Mouse (Mus musculus): ENCODE data around the gene Rras2. TPM values are rescaled to one million over a fixed set of nuclear protein-coding genes. Genes with fewer than 3 reads are reported as not detected.

Gene Rras2
- polyA plus RNA-seq, 1 experiment from 2014 or later = 20.0 TPM

- ATAC-seq (ENCODE audit: insufficient number of reproducible peaks, low FRiP score, low TSS enrichment, low read depth) = no peak
- no peak overlapping the region for H3K4me2 ChIP-seq (replicated peaks)
- H3K9ac ChIP-seq = no peak overlapping the region
- no peaks in the 10 kb centered on the region for H3K4me1 ChIP-seq
- no peaks in the 10 kb centered on the region for H3K27me3 ChIP-seq
- no peak overlapping the region for H3K27ac ChIP-seq (replicated peaks)
- 80% methylated on average over 2 of the region's 2 CpGs for WGBS
- no peak overlapping the region for H3K4me3 ChIP-seq (replicated peaks)
- H3K9me3 ChIP-seq (replicated peaks) = no peaks in the 10 kb centered on the region
- H3K36me3 ChIP-seq = no peaks in the 10 kb centered on the region
Observed at GRCm38 (mm10) chr7:114110500-114110899, 7.1 kb downstream of the Rras2 start.

GRCm38 (mm10) chr7:114105886-114106285 is 11.7 kb downstream of the Rras2 start:
- H3K36me3 ChIP-seq = no peaks in the 10 kb centered on the region
- H3K4me2 ChIP-seq (replicated peaks) = no peak overlapping the region
- no peaks in the 10 kb centered on the region; the same call in 1 of the 2 replicates for H3K4me1 ChIP-seq
- no peak overlapping the region for H3K4me3 ChIP-seq (replicated peaks)
- no peak for ATAC-seq (ENCODE audit: insufficient number of reproducible peaks, low FRiP score, low TSS enrichment, low read depth)
- H3K27ac ChIP-seq (replicated peaks) = no peak overlapping the region
- no peaks in the 10 kb centered on the region for H3K27me3 ChIP-seq
- no peaks in the 10 kb centered on the region for H3K9me3 ChIP-seq (replicated peaks)
- 85% methylated on average over 8 of the region's 8 CpGs for WGBS
- H3K9ac ChIP-seq = no peak overlapping the region

DNA sequence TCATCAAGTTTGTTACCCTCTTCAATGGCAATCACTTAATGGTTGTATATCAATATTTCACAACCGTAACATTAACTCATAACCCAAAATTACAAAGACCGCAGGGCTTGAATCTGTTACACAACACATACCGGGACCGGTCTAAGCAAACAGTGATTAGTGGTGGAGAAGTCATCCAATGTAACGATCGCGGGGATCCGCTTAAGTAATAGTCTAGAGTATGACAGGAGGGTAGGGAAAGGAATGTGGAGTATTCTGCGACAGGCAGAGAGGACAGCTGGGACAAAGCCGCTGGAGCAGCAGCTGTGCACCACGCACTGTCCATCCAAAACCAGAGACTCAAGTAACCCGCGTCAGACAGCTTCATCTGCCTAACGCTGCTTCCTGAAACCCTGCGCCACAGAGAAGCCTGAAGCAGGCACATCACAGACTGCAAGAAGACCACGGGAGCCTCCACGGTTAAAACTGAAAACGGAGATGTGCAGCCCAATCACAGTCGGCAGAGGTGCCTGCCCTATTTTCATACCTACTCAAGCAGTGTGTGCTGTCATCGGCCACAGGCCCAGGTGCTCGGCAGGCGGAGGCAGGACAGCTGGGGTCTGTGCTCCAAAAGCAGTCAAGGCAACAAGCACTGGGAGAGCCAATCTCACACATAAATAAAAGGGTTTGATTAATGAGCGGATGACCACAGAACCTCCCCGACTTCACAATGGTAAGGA is 13.8 kb downstream of the Rras2 start:
- Histone ChIP-seq H3K4me1 (no peaks in the 10 kb centered on the region; the same call in 1 of the 2 replicates), H3K4me2 (replicated peaks) (no peak overlapping the region), H3K36me3 (no peaks in the 10 kb centered on the region), H3K9me3 (replicated peaks) (no peaks in the 10 kb centered on the region), H3K9ac (no peak overlapping the region), H3K4me3 (replicated peaks) (no peak overlapping the region), H3K27me3 (no peaks in the 10 kb centered on the region), H3K27ac (replicated peaks) (no peak overlapping the region)
- 79% methylated on average over 24 of the region's 24 CpGs for WGBS
- peak; percentile 78 for ATAC-seq (ENCODE audit: insufficient number of reproducible peaks, low FRiP score, low TSS enrichment, low read depth)

DNA sequence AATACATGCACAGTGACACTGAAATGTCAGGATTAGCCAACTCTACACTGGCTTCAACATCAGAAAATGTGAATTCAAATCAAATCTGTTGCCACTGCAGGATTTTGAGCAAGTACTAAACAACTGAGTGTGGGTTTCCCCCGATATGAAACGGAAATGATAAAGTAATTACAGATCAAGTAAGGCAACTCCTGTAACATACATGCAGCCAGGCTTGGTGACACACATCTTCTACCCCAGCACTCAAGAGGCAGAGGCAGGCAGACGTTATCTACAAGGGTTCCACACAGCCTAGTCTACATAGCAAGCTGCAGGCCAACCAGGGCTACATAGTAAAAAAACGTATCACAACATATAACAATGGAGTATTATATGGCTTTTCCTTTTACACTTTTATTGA is 14.4 kb downstream of the Rras2 start:
- 91% methylated on average over 4 of the region's 4 CpGs for WGBS
- no peak overlapping the region for H3K4me3 ChIP-seq (replicated peaks)
- no peaks in the 10 kb centered on the region for H3K27me3 ChIP-seq
- no peak overlapping the region for H3K9ac ChIP-seq
- no peak for ATAC-seq (ENCODE audit: insufficient number of reproducible peaks, low FRiP score, low TSS enrichment, low read depth)
- no peak overlapping the region for H3K27ac ChIP-seq (replicated peaks)
- no peaks in the 10 kb centered on the region for H3K36me3 ChIP-seq
- no peaks in the 10 kb centered on the region; the same call in 1 of the 2 replicates for H3K4me1 ChIP-seq
- no peak overlapping the region for H3K4me2 ChIP-seq (replicated peaks)
- H3K9me3 ChIP-seq (replicated peaks) = no peaks in the 10 kb centered on the region

GRCm38 (mm10) chr7:114102609-114103008 is 15.0 kb downstream of the Rras2 start:
- H3K4me3 ChIP-seq (replicated peaks) = no peak overlapping the region
- WGBS = 52% methylated on average over 4 of the region's 4 CpGs
- ATAC-seq (ENCODE audit: insufficient number of reproducible peaks, low FRiP score, low TSS enrichment, low read depth) = no peak
- H3K9me3 ChIP-seq (replicated peaks) = no peaks in the 10 kb centered on the region
- H3K36me3 ChIP-seq = no peaks in the 10 kb centered on the region
- no peaks in the 10 kb centered on the region; the same call in 1 of the 2 replicates for H3K4me1 ChIP-seq
- H3K9ac ChIP-seq = no peak overlapping the region
- H3K4me2 ChIP-seq (replicated peaks) = no peak overlapping the region
- H3K27me3 ChIP-seq = no peaks in the 10 kb centered on the region
- H3K27ac ChIP-seq (replicated peaks) = no peak overlapping the region

GRCm38 (mm10) chr7:114101412-114101811 is 16.2 kb downstream of the Rras2 start:
- no peak for ATAC-seq (ENCODE audit: insufficient number of reproducible peaks, low FRiP score, low TSS enrichment, low read depth)

DNA sequence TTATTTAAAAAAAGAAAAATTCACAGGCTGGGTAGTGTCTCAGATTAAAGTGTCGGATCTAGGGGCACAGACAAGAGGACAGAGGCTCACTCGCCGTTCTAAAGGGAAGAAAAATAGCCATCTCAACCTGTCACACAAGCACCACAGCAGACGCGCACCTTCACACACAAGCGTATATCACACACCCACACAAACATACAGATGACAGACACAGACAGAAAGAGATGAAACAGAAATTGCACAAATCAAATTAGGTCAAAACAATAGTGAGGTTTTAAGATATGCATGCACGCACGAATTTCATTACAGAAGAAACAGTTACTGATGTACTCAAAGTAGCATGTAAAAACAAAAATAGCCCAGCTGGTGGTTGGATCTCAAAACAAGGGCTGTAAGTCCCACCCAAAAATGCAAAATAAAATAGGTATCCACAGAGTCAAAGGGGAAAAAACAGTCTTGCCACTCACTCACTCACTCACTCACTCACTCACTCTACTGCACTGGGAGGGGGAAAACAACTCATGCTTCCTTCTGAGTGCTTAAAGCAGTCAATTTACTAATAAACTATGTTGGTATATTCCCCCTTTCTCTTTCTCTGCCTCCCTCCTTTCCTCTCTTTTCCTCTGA is 23.9 kb downstream of the Rras2 start:
- Histone ChIP-seq H3K27ac (replicated peaks) (no peak overlapping the region), H3K36me3 (no peaks in the 10 kb centered on the region), H3K9ac (no peak overlapping the region), H3K4me2 (replicated peaks) (no peak overlapping the region), H3K4me3 (replicated peaks) (no peak overlapping the region), H3K27me3 (no peaks in the 10 kb centered on the region), H3K4me1 (no peaks in the 10 kb centered on the region), H3K9me3 (replicated peaks) (no peaks in the 10 kb centered on the region)
- no peak for ATAC-seq (ENCODE audit: insufficient number of reproducible peaks, low FRiP score, low TSS enrichment, low read depth)
- WGBS = 78% methylated on average over 8 of the region's 8 CpGs

More at GRCm38 (mm10) chr7:114101412-114101811, 16.2 kb downstream of the Rras2 start:
- Histone ChIP-seq H3K36me3 (no peaks in the 10 kb centered on the region), H3K9me3 (replicated peaks) (no peaks in the 10 kb centered on the region), H3K27me3 (no peaks in the 10 kb centered on the region), H3K9ac (no peak overlapping the region), H3K4me3 (replicated peaks) (no peak overlapping the region), H3K4me1 (no peaks in the 10 kb centered on the region; the same call in 1 of the 2 replicates), H3K27ac (replicated peaks) (no peak overlapping the region), H3K4me2 (replicated peaks) (no peak overlapping the region)
- 60% methylated on average over 3 of the region's 3 CpGs for WGBS

DNA sequence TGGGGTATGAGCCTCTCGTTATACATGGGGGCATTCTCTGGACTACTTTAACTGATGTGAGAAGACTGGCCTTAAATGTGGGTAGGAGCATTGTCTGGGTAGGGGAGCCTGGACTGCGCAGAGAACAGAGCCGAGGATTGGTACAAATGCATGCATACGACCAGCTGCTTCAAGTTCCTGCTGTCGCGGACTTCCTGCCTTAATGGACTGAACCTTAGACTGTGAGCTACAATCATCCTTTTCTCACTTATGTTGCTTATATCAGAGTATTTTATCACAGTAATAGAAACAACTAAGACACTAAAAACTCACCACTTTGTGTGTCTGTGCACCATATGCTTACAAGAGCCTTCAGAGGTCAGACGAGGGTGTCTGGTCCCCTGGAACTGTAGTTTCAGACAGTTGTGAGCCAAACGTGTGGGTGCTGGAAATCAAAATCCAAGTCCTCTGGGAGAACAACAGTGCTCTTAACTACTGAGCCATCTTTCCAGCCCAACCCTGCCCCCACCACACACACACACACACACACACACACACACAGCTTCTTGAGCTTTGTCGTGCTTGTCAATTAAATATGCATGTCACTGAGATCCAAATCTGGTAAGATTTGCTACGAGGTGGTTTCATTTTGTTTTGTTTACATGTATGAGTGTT is 26.6 kb downstream of the Rras2 start:
- H3K27ac ChIP-seq (replicated peaks) = no peak overlapping the region
- H3K4me2 ChIP-seq (replicated peaks) = no peak overlapping the region
- no peak overlapping the region for H3K4me3 ChIP-seq (replicated peaks)
- 0 out of 2 replicates have a peak, but pooled peaks cover 4% of the 10 kb centered on the region for H3K4me1 ChIP-seq
- H3K9ac ChIP-seq = no peak overlapping the region
- no peaks in the 10 kb centered on the region for H3K27me3 ChIP-seq
- H3K9me3 ChIP-seq (replicated peaks) = no peaks in the 10 kb centered on the region
- 65% methylated on average over 10 of the region's 10 CpGs for WGBS
- H3K36me3 ChIP-seq = no peaks in the 10 kb centered on the region
- ATAC-seq (ENCODE audit: insufficient number of reproducible peaks, low FRiP score, low TSS enrichment, low read depth) = no peak

DNA sequence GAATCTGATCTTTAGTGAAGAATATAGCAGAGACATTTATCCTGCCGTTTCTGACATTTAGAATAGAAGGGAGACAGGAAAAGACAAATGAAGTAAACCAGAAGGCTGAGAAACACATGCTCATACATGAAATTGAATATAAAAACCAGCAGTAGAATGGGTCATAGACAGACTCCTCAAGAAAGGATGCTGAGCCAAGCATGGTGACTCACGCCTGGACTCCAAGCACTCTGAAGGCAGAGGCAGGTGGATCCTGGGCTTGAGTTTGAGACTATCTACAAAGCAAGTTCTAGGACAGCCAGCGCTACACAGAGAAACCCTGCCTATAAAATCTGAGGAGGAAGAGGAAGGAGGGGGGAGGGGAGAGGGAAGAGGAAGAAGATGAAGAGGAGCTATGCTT is 27.4 kb downstream of the Rras2 start:
- no peak overlapping the region for H3K9ac ChIP-seq
- no peaks in the 10 kb centered on the region for H3K9me3 ChIP-seq (replicated peaks)
- no peak overlapping the region for H3K4me2 ChIP-seq (replicated peaks)
- 0 out of 2 replicates have a peak, but pooled peaks cover 4% of the 10 kb centered on the region for H3K4me1 ChIP-seq
- no peak overlapping the region for H3K27ac ChIP-seq (replicated peaks)
- H3K36me3 ChIP-seq = no peaks in the 10 kb centered on the region
- H3K4me3 ChIP-seq (replicated peaks) = no peak overlapping the region
- WGBS = 66% methylated on average over 3 of the region's 3 CpGs
- ATAC-seq (ENCODE audit: insufficient number of reproducible peaks, low FRiP score, low TSS enrichment, low read depth) = no peak
- no peaks in the 10 kb centered on the region for H3K27me3 ChIP-seq

DNA sequence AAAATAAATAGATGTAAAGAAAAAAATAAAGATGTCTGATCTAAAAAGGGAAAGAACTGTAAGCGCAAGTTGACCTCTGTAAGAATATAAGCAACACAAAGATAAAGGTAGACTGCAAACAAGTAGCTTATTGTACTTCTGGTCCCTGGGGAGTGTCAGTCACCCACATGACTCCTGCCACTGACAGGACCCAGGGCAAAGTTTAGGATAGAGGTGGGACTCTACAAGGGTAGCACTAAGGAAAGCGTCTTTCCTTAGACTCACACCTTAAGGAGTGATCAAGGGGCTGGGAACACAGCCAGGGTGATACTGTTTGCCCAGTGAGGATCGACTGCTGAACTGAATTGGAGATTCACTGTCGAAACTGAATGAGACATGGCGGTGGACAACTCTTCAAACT is 28.7 kb downstream of the Rras2 start:
- no peaks in the 10 kb centered on the region for H3K36me3 ChIP-seq
- no peak overlapping the region for H3K9ac ChIP-seq
- no peaks in the 10 kb centered on the region for H3K27me3 ChIP-seq
- H3K9me3 ChIP-seq (replicated peaks) = no peaks in the 10 kb centered on the region
- 0 out of 2 replicates have a peak, but pooled peaks cover 4% of the 10 kb centered on the region for H3K4me1 ChIP-seq
- no peak for ATAC-seq (ENCODE audit: insufficient number of reproducible peaks, low FRiP score, low TSS enrichment, low read depth)
- no peak overlapping the region for H3K27ac ChIP-seq (replicated peaks)
- H3K4me3 ChIP-seq (replicated peaks) = no peak overlapping the region
- no peak overlapping the region for H3K4me2 ChIP-seq (replicated peaks)
- WGBS = 74% methylated on average over 5 of the region's 5 CpGs

- 16% methylated on average over 11 of the region's 11 CpGs for WGBS
- Histone ChIP-seq H3K27ac (replicated peaks) (no peak overlapping the region), H3K9ac (no peak overlapping the region), H3K4me3 (replicated peaks) (no peak overlapping the region), H3K27me3 (no peaks in the 10 kb centered on the region), H3K9me3 (replicated peaks) (no peaks in the 10 kb centered on the region), H3K4me1 (0 out of 2 replicates have a peak, but pooled peaks cover 4% of the 10 kb centered on the region), H3K4me2 (replicated peaks) (no peak overlapping the region), H3K36me3 (no peaks in the 10 kb centered on the region)
- ATAC-seq (ENCODE audit: insufficient number of reproducible peaks, low FRiP score, low TSS enrichment, low read depth) = no peak
Observed at GRCm38 (mm10) chr7:114087986-114088385, 29.6 kb downstream of the Rras2 start.
